Mouse (Mus musculus) limb, embryonic 15.5 days (tissue): ENCODE results near the gene Olfr1179. TPM values are rescaled to one million over a fixed set of nuclear protein-coding genes. Genes with fewer than 3 reads are reported as not detected.
"Not testable (repeated sequence)": the region's sequence is repeated elsewhere in the genome, so short reads cannot be mapped to it uniquely, and the experiment has no call there.

Experiments
- ATAC-seq: fragments of 200-750 bp; cut with Nextera tagmentation; 2 replicates; pipeline ENCODE4 v1.8.0; 2017; ENCODE audit warnings: low read depth, moderate TSS enrichment; ENCODE audit not compliant: insufficient number of reproducible peaks, low FRiP score, low TSS enrichment
- H3K27ac ChIP-seq: fragments of 300-500 bp; sonication (generic); 2 replicates; pipeline ENCODE4 v1.5.1; 2015; ENCODE audit warnings: moderate library complexity, mild to moderate bottlenecking, inconsistent platforms
- H3K27me3 ChIP-seq: fragments of 300-500 bp; sonication (generic); 2 replicates; pipeline ENCODE4 v1.6.1; 2015; ENCODE audit warnings: inconsistent platforms
- H3K36me3 ChIP-seq: fragments of 300-500 bp; sonication (generic); 2 replicates; pipeline ENCODE4 v1.6.1; 2015; ENCODE audit warnings: inconsistent platforms
- H3K4me1 ChIP-seq: fragments of 300-500 bp; sonication (generic); 2 replicates; pipeline ENCODE4 v1.6.1; 2015; ENCODE audit warnings: inconsistent platforms
- H3K4me2 ChIP-seq: fragments of 300-500 bp; sonication (generic); 2 replicates; pipeline ENCODE4 v1.6.1; 2015; ENCODE audit warnings: mild to moderate bottlenecking, inconsistent platforms
- H3K4me3 ChIP-seq: fragments of 300-500 bp; sonication (generic); 2 replicates; pipeline ENCODE4 v1.5.1; 2015; ENCODE audit warnings: mild to moderate bottlenecking, inconsistent platforms
- H3K9ac ChIP-seq: fragments of 300-500 bp; sonication (generic); 2 replicates; pipeline ENCODE4 v1.6.1; 2015; ENCODE audit warnings: inconsistent platforms
- H3K9me3 ChIP-seq: fragments of 300-500 bp; sonication (generic); 2 replicates; pipeline ENCODE4 v1.6.1; 2016; ENCODE audit warnings: inconsistent platforms
- WGBS: fragments of 180-500 bp; shearing (Covaris S2); methylation state at CpG from one replicate; pipeline ENCODE4 v1.1.7; 2015; 5-methylcytosine and 5-hydroxymethylcytosine counted together
- polyA plus RNA-seq: library from polyadenylated mRNA; unstranded; fragments of >200 nt; fragmentation: Nextera tagmentation; extraction: Ambion mirVana; gene quantifications from 2 replicates; pipeline ENCODE4 v1.2.1, GENCODE M21; 2015

Olfr1179 gene
- polyA plus RNA-seq: not detected in 2 replicates

- Histone ChIP-seq H3K9ac (no peak within 1 kb of the TSS), H3K4me3 (no peak within 1 kb of the TSS), H3K27me3 (no peaks in the 10 kb centered on the region), H3K4me2 (no peak within 1 kb of the TSS), H3K9me3 (no peaks in the 10 kb centered on the region), H3K4me1 (no peaks in the 10 kb centered on the region), H3K27ac (no peak within 1 kb of the TSS), H3K36me3 (no peaks in the 10 kb centered on the region)
- WGBS: 70% methylated on average over 3 of the region's 3 CpGs
- no peak for ATAC-seq
Observed at GRCm38 (mm10) chr2:88406353-88406752, at the start of gene Olfr1179. Gene Olfr1179 (minus strand): TSS chr2:88406453.

- not testable (repeated sequence) for H3K4me2 ChIP-seq, H3K4me1 ChIP-seq, H3K9me3 ChIP-seq, H3K27me3 ChIP-seq, H3K9ac ChIP-seq, H3K36me3 ChIP-seq, ATAC-seq, H3K27ac ChIP-seq, H3K4me3 ChIP-seq
- WGBS: 82% methylated on average over 1 of the region's 1 CpGs
Observed at GRCm38 (mm10) chr2:88454567-88454966, 48.3 kb upstream of the Olfr1179 start, which contains the start of gene Olfr1183. Gene Olfr1183 (plus strand): TSS chr2:88454867.

GRCm38 (mm10) chr2:88449031-88449430 is 42.8 kb upstream of the Olfr1179 start, which contains the start of gene Gm13757:
Gene Gm13757 (minus strand): TSS chr2:88449131.
- H3K36me3 ChIP-seq: no peaks in the 10 kb centered on the region
- no peaks in the 10 kb centered on the region for H3K4me1 ChIP-seq
- no peak for ATAC-seq
- H3K9ac ChIP-seq: no peak within 1 kb of the TSS
- WGBS: 89% methylated on average over 1 of the region's 1 CpGs
- H3K27me3 ChIP-seq: no peaks in the 10 kb centered on the region
- H3K4me3 ChIP-seq: no peak within 1 kb of the TSS
- H3K9me3 ChIP-seq: no peaks in the 10 kb centered on the region
- no peak within 1 kb of the TSS for H3K27ac ChIP-seq
- H3K4me2 ChIP-seq: no peak within 1 kb of the TSS

- no peak within 1 kb of the TSS for H3K9ac ChIP-seq
- no peaks in the 10 kb centered on the region for H3K36me3 ChIP-seq
- H3K4me3 ChIP-seq: no peak within 1 kb of the TSS
- 77% methylated on average over 1 of the region's 1 CpGs for WGBS
- H3K9me3 ChIP-seq: no peaks in the 10 kb centered on the region
- H3K27ac ChIP-seq: no peak within 1 kb of the TSS
- no peak for ATAC-seq
- no peak within 1 kb of the TSS for H3K4me2 ChIP-seq
- no peaks in the 10 kb centered on the region for H3K27me3 ChIP-seq
- H3K4me1 ChIP-seq: no peaks in the 10 kb centered on the region
Observed at GRCm38 (mm10) chr2:88426071-88426470, 19.8 kb upstream of the Olfr1179 start, which contains the start of gene Olfr1181. Gene Olfr1181 (minus strand): TSS chr2:88426171.

GRCm38 (mm10) chr2:88419051-88419450 is 12.8 kb upstream of the Olfr1179 start, which contains the start of gene Olfr1180:
Gene Olfr1180 (minus strand): TSS chr2:88419151.
- Histone ChIP-seq H3K27me3 (no peaks in the 10 kb centered on the region), H3K4me2 (no peak within 1 kb of the TSS), H3K9ac (no peak within 1 kb of the TSS), H3K4me3 (no peak within 1 kb of the TSS), H3K27ac (no peak within 1 kb of the TSS), H3K4me1 (no peaks in the 10 kb centered on the region), H3K36me3 (no peaks in the 10 kb centered on the region), H3K9me3 (no peaks in the 10 kb centered on the region)
- 75% methylated on average over 2 of the region's 2 CpGs for WGBS
- no peak for ATAC-seq

- WGBS: 62% methylated on average over 1 of the region's 1 CpGs
- H3K9me3 ChIP-seq: no peaks in the 10 kb centered on the region
- H3K27me3 ChIP-seq: no peaks in the 10 kb centered on the region
- H3K4me2 ChIP-seq: no peak within 1 kb of the TSS
- H3K27ac ChIP-seq: no peak within 1 kb of the TSS
- no peak for ATAC-seq
- H3K4me1 ChIP-seq: no peaks in the 10 kb centered on the region
- H3K36me3 ChIP-seq: no peaks in the 10 kb centered on the region
- H3K9ac ChIP-seq: no peak within 1 kb of the TSS
- no peak within 1 kb of the TSS for H3K4me3 ChIP-seq
Observed at GRCm38 (mm10) chr2:88386762-88387161, 19.5 kb downstream of the Olfr1179 start, which contains the start of gene Olfr1178. Gene Olfr1178 (plus strand): TSS chr2:88387062.

- H3K4me1 ChIP-seq: no peaks in the 10 kb centered on the region
- no peak for ATAC-seq
- no peak overlapping the region for H3K4me2 ChIP-seq
- 4% methylated on average over 2 of the region's 2 CpGs for WGBS
- no peak overlapping the region for H3K4me3 ChIP-seq
- no peaks in the 10 kb centered on the region for H3K9me3 ChIP-seq
- no peak overlapping the region for H3K27ac ChIP-seq
- no peak overlapping the region for H3K9ac ChIP-seq
- no peaks in the 10 kb centered on the region for H3K36me3 ChIP-seq
- H3K27me3 ChIP-seq: no peaks in the 10 kb centered on the region
Observed at GRCm38 (mm10) chr2:88356304-88356703, 49.9 kb downstream of the Olfr1179 start.

Other genes starting within 250 kb of the Olfr1179 start
- gene Olfr1168, start 224.6 kb downstream of the Olfr1179 start, polyA plus RNA-seq: not detected in 2 replicates
- not detected in 2 replicates for gene Olfr1170, start 178.1 kb downstream of the Olfr1179 start, polyA plus RNA-seq
- gene Olfr1173, start 126.6 kb downstream of the Olfr1179 start, polyA plus RNA-seq: not detected in 2 replicates
- not detected in 2 replicates for gene Olfr1174-ps, start 91.3 kb downstream of the Olfr1179 start, polyA plus RNA-seq
- gene Olfr1175-ps, start 79.2 kb downstream of the Olfr1179 start, polyA plus RNA-seq: not detected in 2 replicates
- not detected in 2 replicates for gene Olfr1176, start 69.7 kb downstream of the Olfr1179 start, polyA plus RNA-seq
- not detected in 2 replicates for gene Olfr1177-ps, start 60.0 kb downstream of the Olfr1179 start, polyA plus RNA-seq
- not detected in 2 replicates for gene Olfr1178, start 19.4 kb downstream of the Olfr1179 start, polyA plus RNA-seq
- gene Olfr1180, start 12.7 kb upstream of the Olfr1179 start, polyA plus RNA-seq: not detected in 2 replicates
- not detected in 2 replicates for gene Olfr1181, start 19.7 kb upstream of the Olfr1179 start, polyA plus RNA-seq
- not detected in 2 replicates for gene Gm13757, start 42.7 kb upstream of the Olfr1179 start, polyA plus RNA-seq
- not detected in 2 replicates for gene Olfr1183, start 48.4 kb upstream of the Olfr1179 start, polyA plus RNA-seq
- not detected in 2 replicates for gene Olfr1184, start 77.1 kb upstream of the Olfr1179 start, polyA plus RNA-seq
- not detected in 2 replicates for gene Olfr1185-ps1, start 86.9 kb upstream of the Olfr1179 start, polyA plus RNA-seq
- gene Olfr1186, start 112.1 kb upstream of the Olfr1179 start, polyA plus RNA-seq: not detected in 2 replicates
- not detected in 2 replicates for gene Olfr1188, start 150.5 kb upstream of the Olfr1179 start, polyA plus RNA-seq
- not detected in 2 replicates for gene Olfr1189, start 180.0 kb upstream of the Olfr1179 start, polyA plus RNA-seq
- not detected in 2 replicates for gene Olfr1191-ps1, start 234.1 kb upstream of the Olfr1179 start, polyA plus RNA-seq
- not detected in 2 replicates for gene Olfr1192-ps1, start 242.1 kb upstream of the Olfr1179 start, polyA plus RNA-seq